Mouse (Mus musculus) R1 (cell line): ENCODE results near the gene Clasp1.

Experiments used
- DNase-seq: peaks from one replicate; pipeline ENCODE4 v3.0.0-alpha.2; 2018; ENCODE audit warnings: low read depth, low spot score

Gene Clasp1

DNA sequence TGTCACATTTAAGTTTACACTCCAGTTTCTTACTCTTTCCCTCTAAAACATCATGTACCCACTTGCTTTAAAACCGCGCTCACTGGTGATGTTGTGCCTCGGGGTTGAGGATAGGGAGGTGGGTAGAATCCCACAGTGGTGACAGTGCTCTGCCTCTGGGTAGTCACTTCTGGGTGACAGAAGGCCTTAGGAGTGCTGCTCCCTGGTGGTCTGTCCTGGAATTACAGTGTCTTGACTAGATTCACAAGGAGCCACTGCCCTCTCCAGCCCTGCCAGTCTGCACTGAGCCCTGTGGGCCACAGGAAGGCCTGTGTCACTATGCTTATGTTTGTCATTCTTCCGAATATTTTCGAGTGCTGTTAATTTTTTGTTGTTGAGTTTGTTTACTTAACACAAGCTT lies 109.5 kb downstream of the Clasp1 start:
- peak; percentile 80 for DNase-seq

DNA sequence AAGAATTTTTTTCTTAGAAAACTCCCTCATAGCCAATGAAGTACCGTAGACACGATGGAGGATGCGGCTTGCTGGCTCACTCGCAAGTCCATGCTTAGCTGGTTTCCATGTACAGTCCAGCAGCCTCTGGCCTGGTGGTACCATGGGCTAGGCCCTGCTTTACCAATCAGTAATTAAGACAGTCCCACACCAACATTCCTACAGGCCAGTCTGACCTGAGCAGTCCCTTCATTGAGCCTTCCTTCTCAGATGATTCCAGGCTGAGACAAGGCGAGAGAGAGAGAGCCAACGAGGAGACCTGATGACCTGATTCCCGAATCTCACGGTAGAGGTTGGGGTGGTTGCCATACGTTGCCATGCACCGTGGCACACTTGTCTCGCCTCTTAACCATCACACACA lies 111.7 kb downstream of the Clasp1 start:
- DNase-seq = no peak

DNA sequence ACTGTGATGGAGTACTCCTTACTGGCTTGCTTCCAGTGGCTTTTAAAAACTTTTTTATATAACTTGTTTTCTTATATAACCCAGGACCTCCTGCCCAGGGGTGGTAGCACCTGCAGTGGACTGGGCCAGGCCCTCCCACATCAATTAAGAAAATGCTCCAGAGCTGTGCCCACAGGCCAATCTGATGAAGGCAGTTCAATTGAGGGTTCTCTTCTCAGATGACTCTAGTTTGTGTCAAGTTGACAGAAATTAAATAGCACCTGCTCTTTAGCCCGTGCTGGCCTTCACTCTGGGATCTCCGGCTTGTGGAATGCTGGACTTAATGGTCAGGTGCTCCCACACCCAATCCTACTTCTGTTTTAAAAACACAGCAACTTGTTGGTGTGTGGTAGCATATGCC lies 112.8 kb downstream of the Clasp1 start:
- DNase-seq = no peak

DNA sequence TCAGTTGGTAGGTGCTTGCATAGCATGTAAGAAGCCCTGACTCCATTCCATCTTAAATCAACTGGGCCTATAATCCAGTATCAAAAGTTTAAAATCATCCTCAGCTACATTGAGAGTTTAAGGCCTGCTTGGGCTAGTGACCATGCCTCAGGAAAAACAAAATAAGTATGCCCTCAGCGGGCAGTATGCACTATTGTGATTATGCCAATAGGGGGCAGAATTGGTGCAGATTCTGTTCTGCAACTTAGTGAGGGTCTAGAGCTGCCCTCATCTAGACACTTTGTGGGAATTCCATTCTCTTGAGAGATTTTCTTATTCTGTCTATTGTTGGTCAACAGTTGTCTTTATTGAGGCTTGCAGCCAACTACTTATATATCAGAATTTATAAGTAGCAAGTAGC lies 116.9 kb downstream of the Clasp1 start:
- peak; percentile 16 for DNase-seq

DNA sequence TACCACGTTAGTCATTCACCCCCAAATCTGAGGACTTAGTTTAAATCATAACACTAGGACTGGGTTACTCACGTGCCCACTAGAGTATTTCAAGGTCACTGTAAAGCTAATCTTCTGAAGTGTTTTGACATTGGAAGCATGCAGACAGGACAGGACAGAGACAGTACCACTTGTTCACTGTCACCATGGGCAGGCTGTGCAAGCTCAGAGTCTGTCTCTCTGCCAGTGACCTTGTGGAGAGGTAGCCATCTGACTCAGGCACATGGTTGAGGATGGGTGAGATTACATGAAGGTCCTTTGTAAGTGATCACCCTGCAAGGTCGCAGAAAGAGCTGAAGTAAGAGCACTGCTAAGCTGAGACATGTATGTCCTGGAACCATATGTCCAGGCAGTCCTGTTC lies 122.1 kb downstream of the Clasp1 start:
- DNase-seq = no peak

DNA sequence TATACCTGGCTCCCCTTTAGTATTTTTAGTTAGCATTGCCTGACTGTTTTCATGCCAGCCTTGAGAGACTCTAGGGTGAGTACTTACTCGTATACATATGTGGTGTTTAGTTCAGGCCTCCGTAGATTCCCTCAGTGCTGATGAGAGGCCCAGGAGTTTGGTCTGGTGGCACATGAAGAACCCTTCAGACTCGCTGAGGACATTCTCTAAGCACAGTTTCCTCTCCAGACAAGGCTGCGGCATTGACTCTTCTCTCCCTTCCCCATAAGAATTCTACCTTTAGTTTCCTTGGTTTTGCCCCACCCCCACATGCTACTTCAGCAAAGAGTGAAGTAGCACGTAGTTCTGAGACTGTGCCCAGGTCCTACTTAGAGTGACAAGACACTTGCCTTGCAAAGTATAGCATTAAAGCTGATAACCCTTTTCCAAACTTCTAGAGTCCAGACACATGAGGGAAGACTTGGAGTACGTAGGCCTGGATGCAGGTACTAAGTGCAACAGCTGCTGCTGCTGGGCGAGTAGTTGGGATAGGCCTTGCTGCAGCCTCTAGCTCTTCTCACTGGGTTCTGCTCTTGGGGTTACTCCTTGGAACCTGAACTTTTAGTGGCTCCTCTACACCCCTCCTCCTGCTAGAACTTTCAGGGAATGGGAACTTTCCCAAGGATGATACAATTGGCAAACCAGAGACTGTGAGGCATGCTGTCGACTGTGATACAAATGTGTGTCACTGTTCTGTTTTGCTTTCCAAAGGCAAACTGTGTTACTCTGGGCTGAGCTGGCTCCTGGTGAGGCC lies 123.1 kb downstream of the Clasp1 start:
- no peak for DNase-seq

DNA sequence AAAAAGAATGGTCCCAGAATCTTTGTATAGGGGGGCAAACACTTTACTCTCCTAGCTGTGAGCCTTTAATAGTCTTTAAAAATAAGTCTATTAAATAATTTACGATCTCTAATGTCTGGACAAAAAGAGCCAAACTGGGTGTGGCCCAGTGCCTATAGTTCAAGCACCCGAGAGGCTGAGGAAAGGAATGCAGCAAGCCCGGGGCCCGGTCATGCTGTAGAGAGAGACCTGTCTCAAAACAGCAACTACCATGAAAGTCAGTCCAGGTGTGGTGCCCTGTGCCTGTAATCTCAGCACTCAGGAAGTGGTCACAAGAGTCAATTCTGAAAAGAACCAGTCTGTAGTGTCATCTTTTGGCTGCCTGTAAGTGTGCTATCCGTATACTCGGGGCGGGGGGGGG lies 127.4 kb downstream of the Clasp1 start:
- peak; percentile 53 for DNase-seq

DNA sequence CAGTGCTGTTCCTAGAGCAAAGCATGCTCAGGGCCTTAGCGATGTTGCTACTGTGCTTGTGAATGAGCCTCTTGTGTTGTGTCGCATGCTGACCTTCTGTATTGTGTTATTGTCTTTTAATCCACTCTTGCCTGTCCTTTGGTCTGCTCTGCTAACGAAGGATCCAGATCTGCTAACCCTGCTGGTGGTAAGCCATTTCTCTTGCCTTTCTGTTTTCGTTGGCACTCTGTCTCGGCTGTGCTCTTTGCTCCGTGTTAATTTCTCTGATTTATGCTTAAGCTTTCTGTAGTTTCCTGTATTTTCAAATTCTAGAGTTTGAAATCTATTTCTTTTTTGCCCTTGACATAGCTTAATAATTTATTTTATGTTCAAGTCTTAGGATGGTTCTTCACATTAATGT lies 134.3 kb downstream of the Clasp1 start:
- no peak for DNase-seq

DNA sequence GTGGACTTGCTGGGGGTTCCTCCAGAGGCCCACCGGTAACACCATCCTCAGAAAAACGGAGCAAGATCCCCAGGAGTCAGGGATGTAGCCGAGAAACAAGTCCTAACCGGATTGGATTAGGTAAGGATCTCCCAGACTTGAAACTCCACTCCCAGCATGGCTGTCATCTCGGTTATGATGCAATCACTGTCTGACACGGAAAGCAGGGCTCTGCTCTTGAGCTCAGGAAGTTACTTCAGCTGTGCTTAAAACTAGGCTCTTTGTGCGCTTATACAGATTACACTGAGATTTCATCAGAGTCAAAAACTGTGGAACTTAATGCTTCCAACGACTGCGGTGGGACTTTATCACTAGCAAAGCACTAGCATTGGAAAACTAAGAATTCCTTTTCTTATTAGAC lies 136.5 kb downstream of the Clasp1 start:
- peak; percentile 18 for DNase-seq

DNA sequence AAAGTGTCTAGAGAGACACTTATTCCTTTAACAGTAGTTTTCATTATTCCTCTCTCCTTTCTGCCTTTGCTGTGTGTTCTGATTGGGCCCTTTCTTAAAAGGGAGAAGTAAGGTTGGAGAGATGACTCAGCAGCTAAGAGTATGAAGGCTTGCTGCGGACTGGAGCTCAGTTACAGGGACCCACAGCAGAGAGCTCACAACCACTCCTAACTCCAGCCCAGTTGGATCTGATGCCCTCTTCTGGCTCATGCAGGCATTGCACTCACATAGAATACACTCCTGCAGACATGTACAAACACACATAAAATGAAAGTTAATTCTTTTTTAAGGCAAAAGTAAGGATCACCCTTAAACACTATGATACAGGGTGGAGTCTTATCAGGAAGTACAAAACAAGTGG lies 140.4 kb downstream of the Clasp1 start:
- DNase-seq = peak; percentile 73

DNA sequence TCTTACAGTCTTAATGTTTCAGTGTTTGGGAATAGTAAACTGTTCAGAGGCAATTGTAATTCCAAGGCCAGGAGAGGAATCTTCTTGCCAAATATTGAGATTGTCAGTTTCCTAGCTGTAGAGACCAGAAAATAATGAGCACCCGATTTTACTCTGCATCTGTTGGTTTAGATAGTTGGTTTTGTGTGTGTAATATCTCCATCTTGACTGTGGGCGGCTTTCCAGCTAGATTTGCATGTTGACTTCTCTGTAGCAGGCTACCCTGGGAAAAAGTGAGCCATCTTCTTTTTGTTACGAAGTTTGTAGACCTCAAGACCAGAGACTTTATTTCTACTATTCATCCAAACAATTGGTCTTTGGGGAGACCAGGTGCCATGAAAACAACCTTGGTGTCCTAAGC lies 142.4 kb downstream of the Clasp1 start:
- DNase-seq = no peak

DNA sequence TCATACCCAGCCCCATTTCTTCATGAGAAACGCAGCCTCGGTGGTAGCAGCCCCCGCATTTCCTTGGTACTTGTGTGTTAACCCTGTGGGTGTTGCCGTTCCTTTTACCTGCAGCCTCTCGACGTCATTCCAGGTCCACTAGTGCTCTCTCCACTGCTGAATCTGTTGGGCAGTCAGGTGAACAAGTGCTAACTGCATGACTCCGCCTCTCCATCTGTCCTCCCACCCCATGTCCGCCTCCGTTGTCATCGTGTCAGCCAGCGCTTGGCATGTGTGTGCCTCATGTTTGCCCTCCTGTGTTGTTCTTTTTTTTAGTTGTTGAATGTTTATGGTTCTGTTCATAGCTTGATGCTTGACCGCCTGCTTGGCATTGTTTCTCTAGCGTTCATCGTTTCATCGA lies 147.2 kb downstream of the Clasp1 start:
- no peak for DNase-seq

DNA sequence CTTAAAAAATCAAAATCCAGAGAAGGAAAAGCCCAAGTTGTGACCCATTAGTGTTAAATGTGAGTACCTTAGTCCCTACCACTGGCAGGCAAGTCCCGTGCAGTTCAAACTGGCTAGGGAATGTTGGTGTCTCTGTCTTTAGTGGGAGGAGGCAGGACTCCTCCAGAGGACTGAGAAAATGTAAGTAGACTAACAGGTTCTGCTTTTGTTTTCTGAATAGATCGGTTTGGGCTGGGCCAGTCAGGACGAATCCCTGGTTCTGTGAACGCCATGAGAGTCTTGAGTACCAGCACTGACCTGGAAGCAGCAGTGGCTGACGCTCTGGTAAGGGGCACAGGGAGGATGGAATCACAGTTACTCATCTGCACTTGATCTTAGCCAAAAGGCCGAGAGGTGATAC lies 150.2 kb downstream of the Clasp1 start:
- DNase-seq = peak; percentile 14

DNA sequence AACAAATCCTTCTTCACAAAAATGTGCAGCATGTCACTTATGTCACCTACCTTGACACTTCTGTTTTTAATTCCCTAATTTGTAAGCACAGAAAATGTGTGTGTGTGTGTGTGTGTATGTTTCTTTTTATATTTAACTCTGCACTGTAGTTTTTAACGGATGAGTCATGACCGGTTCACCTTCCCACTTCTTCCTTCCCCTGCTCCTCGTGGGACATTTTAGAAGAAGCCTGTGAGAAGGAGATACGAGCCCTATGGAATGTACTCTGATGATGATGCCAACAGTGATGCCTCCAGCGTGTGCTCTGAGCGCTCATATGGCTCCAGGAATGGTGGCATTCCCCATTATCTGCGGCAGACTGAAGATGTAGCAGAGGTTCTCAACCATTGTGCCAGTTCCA lies 154.0 kb downstream of the Clasp1 start:
- no peak for DNase-seq

DNA sequence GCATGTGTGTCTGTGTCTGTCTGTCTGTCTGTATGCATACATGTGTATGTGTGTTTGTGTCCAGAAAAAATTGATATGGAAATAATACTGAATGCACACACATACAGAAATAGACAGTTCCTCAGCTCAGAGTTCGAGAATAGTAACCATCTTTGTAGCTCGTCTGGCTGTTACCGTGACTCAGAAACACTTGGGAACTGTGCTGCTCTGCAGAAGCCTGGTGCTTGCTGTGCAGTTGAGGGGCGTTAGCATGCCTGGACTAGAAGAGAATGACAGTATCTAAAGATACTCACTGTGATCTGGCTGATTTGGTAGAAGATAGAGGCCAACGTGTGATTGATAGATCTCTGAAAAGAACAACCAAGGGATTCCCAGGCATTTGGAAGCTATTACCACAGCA lies 159.9 kb downstream of the Clasp1 start:
- DNase-seq = no peak

DNA sequence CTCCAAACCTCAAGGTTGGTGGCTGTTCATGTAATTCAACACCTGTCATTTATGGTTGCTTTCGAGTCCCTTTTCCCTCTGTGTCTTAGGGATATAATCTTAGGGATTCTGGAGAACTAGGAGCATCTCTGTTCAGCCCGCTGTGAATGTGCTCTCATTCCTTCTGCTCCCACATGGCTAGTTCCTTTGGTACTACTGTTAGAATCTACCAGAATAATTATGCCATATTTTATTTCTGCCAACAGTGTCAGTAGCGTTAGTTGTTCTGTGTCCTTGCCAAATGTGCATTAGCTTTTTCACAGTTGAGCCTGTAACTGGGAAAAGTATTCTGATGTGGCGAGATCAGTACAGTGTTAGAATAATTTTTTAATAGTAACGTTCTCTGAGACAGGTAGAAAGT lies 162.3 kb downstream of the Clasp1 start:
- DNase-seq = no peak

DNA sequence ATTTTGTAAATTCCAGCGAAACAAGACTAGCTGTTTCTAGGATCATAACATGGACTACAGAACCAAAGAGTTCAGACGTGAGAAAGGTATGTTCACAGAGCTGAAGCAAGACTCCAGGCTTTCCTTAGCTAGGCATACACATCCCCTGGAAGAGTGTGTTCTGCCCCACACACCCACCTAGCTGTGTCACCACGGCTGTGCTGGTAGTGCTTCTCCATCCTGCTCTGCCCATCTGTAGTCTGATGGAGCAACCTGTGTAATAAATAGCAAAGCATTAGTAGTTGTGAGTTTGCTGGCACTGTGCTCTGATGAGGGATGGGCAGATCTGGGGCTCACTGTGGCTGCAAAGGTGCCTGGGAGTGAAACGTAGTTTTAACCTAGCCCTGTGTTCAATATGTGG lies 163.2 kb downstream of the Clasp1 start:
- no peak for DNase-seq

DNA sequence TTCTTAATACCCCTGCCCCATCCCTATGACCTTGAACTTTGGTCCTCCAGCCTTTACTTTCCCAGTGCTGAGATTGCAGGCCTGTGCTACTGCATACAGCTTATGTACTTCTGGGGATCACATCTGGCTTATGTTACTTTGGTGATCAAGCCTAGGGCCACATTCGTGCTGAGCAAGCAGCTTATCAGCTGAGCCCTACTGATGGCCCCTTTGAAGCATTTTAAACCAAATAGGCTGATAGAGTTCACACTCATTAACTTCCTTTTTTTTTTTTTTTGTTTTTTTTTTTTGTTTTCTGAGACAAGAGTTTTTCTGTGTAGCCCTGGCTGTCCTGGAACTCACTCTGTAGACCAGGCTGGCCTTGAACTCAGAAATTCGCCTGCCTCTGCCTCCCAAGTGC lies 164.2 kb downstream of the Clasp1 start:
- no peak for DNase-seq

DNA sequence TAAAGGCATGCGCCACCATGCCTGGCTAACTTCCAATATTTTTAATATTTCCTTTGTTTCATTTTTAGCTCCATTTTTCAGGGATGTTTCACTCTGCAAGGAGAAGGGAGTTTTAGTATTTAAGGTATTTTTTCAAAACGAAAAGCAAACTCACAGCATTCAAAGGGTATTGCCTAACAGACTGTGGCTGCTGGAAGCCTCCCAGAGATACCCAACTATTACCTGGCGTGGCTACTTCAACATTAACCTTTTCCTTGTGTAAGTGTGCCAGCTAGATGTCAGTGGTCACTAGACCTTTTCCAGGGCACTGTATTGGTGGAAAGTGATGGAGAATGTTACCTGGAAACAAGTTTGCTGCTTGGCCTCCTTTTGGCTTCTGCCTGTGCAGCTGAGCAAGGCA lies 164.6 kb downstream of the Clasp1 start:
- no peak for DNase-seq

DNA sequence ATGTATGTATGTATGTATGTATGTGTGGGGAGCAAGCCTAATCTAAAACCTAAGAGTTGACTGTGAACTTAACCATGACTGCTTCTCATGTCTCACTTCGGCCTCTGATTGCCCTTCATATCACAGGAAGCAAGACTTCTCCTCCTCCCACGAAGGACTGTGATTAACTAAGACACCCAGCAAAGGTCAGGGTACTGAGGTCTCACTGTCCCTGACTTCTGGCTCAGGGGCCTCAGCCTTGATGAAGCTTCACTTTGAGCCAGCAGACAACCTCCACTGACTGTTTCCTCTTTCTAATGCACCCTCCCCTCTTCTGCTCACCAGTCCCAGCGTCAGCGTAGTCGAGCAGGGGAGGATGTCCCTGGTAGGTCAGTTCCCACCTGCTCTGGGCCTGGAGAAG lies 166.1 kb downstream of the Clasp1 start:
- no peak for DNase-seq

DNA sequence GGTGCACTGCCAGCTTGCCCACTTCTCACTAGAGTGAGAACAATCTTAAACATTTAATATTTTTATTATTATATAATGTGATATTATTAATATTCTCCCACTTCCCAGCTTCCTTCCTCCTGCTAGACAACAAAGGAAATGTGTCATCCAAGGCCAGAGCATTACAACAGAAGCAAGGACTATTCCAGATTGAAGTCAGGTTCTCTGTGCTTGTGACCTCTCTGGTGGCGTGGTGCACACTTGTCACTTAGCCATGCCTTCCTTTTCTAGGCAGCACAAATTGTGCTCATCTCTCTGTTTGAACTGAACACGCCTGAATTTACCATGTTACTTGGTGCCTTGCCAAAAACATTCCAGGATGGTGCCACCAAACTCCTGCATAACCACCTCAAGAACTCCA lies 170.9 kb downstream of the Clasp1 start:
- DNase-seq = no peak

DNA sequence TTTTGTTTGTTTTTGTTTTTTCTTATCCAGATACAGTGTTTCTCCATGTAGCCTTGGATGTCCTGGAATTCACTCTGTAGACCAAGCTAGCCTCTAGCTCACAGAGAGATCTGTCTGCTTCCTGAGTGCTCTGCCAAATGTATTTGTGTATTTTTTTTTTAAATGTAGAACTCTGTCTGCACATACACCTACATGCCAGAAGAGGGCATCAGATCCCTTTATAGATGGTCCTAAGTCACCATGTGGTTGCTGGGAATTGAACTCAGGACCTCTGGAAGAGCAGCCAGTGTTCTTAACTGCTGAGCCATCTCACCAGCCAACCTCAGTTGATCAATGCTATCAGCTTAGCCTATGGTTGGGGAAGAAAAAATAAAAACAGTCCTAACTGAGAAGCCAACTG lies 175.7 kb downstream of the Clasp1 start:
- peak; percentile 44 for DNase-seq

DNA sequence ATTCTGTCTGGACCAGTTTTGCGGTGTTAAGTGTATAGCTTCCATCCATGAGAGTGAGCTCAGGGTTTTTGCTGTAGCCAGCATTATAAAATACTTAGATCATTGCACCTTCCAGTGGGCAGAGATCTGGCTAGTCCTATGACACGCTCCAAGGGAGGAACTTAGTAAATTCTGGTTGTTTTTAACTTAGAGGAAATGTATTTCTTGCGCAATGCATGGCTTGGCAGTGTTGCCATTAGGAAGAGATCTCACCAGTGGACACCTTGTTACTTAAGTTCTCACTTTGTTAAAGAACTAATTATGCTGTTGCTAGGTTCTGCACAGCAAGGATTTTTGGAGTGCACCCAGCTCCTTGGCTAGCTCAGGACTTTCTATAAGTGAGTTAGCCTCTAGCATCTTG lies 178.8 kb downstream of the Clasp1 start:
- no peak for DNase-seq

DNA sequence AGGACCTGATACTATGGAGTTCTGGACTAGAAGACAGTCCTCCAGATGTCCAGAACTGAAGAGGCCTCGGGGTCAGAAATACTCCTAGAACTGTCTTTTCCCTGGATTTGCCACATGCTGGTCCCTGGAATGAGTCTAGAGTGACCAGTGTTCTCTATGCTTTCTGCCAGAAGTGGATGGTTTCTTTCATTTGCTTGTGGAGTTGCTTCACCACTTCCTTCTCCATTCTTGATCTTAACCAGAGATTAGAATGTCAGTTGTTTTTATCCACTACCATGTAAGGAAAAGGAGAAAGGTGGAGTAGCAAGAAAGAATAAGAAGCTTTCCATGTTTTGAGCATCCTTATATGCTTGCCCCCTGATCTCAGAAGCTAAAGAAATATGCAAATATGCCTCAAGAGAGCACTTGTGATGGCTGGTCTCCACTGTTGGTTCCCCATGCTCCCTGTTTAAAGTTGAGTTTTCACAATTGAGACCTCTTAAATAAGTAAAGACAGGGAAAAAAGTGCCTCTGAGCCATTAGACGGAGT lies 191.4 kb downstream of the Clasp1 start:
- DNase-seq = no peak
